Mouse (Mus musculus): ENCODE data around the gene Glrp1.
A peak's percentile ranks its signal among the peaks of the same experiment; 100 is the strongest.

The Glrp1 gene

DNA sequence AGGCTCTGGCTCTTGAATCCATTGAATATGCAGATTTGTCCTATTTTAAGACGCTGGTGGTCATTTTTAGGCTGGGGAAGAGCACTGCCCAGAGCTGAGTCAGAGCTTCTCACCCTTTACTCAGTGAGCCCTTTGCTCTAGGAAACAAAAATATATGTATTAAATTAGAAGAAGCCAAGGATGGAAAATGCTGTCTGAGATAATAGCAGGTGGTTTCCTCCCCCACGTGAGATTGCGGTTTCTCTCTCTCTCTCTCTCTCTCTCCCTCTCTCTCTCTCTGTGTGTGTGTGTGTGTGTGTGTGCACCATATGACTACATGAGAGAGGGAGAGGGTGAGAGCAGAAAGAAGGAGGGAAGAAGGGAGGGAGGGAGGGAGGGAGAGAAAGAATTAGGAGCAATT is 12.5 kb downstream of the Glrp1 start:
- DNase-seq (ENCODE audit: extremely low spot score, low spot score), result no peak

DNA sequence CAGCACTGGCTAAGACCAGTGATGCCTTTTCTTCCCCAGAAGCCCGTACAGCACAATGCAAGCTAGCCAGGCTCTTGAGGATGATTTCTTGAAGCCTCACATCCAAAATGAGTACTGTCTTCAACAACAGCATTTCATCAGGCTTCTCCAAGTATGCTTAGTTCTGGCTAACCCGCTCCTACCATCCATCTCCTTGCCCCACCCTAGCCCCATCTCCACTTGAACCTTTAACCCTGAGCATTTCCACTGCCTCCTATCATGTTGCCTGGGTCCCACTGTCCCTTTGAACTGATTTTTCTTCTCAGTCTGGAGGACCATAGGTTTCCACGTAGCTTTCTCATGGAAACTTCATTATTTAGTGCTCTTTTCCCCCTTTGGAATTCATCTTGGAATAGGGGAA is 17.5 kb downstream of the Glrp1 start:
- DNase-seq (ENCODE audit: extremely low spot score, low spot score), result no peak

DNA sequence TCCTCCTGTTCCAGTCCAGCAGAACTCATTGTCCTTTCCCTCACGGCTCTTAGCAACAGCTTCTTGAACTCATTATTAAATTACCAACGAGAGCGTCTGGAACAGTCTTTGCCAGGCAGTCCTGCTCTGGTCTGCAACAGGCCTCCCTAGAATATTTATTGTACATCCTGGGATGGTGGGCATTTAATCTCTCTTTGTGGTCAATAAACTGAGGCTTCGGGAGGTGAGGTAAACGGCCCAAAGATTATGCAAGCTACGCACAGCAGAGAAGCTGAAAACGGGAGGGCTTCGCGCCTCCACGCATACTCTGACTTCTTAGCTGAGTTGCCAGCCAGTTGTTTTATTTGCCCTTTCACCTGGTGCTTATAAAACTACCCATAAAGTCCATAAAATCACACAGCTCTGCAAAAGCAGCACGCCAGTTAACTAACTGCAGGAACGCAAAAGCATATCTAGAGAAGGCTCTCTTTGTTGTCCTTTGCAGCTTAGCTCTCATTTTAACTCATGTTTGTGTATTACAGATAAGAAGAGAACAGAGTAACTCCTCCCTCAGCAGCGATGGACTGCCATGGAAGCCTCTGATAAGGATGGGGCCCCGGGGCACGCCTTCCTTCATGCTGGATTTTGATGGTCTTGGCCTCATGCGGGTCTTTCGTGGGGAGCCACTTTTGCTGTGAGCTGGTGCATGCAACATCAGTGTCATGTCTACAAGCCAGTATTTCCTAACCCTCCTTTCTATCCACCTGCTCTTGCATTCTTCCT is 18.1 kb downstream of the Glrp1 start:
- DNase-seq (ENCODE audit: extremely low spot score, low spot score), result no peak

DNA sequence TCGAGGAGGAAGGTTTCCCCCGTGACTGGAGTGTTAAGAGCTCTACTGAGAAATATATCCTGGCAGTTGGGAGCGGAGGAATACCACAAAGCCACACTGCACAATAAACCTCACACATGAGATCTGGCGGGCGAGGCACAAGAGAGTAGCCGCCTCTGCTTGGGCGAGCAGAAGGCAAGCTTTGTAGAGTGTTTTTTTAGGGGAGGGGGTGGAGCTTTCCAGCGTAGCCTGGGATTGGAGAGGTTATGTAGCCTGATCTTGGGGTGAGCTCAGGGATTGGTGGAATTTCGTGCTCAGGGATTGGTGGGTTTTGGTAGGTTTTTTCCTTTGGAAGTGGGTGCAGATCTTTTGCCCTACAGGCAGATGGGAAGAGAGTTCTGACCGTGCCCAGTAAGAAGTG is 19.7 kb downstream of the Glrp1 start:
- no peak for DNase-seq (ENCODE audit: extremely low spot score, low spot score)

DNA sequence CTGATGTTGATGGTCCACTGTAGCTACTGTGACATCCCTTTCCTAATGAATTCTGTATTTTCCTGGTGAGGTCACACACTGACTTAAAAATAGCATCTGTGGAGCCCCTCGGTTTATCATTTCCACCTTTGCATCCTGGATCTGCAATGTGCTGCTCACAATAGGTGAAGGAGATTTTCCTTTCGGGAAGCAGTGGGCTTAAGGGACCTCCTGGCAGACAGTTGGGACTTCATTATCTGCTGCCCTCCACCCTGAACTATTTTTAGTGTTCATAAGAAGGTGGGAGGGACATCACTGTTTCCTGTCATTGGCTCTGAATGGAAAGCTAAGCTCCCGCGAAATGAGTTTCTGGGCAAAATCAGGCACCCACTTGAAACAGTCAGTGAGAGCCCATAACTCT is 20.9 kb downstream of the Glrp1 start:
- DNase-seq (ENCODE audit: extremely low spot score, low spot score), result no peak

DNA sequence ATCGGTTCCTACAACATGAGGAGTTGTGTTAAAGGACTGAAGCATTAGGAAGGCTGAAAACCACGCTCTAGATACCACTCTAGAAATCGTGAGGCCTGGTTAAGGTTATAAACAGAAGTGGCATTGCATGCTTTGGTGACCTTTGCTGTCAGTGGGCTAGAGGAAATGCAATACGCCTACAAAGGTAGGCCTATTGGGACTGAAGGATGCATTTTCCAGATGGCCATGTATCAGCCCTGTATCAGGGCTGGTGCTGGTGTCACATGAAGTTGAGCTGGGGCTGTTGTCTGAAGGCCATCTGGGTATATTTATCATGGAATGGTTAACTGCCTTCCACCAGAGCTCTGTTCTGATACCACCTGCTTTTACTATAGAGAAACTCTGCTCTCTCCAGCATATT is 23.5 kb downstream of the Glrp1 start:
- no peak for DNase-seq (ENCODE audit: extremely low spot score, low spot score)

DNA sequence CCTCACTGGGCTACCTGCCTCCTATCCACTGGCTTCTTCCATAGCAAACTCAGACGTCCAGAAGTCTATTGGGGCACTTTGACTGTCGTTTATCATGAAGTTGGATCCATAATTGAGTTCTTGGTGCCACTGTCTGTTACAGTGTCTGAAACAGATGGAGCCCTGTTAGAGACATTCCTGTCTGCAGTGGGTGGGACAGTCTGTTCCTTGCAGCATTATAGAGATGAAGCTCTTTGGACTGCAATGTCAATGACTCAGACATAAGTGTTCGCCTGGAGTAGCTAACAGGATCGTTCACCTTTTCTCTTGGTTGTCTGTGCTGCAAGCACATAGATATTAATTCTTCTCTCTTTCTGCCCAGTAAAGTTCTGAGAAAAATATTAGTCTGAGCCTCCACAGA is 25.8 kb downstream of the Glrp1 start:
- no peak for DNase-seq (ENCODE audit: extremely low spot score, low spot score)

DNA sequence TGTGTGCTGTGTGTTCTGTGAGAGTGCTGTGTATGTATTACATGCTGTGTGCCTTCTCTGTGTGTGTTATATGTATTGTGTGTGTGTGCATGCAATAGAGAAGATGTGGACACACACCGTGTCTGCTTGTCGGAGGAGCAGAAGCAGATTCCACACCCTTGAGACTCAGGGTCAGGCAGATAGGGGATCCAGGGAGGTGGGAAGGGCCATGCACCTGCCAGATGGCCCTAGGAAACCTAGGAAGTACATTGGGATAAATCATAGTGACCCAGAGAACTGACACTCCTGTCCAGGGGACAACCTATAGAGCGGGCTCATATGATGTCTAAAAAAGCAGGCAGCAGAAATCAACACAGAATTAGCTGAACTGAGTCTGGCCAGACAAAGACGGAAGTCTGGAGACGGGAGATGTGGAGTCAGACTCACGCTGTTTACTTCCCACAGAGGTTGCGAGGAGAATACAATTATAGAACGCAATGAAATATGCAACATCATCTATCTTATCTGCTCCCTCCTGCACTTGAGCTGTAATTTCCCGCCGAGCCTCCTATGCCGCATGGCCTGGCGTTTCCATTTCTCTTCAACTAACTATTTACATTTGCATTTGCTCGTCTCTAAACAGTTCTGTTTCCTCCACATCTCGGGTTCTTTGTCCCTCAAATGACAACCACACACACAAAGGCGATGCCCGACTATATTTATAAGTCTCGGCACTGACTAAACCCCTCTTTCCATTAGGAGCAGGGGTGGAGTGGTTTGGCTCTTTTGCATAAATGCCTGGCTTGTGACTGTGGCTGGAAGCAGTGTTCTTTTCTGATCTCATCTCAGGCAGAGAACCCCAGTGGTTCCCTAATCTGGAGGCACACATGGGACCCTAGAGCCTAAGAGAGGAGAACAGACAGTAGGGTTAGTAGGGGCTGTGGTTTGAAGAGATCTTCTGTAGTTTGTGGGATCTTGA is 27.4 kb downstream of the Glrp1 start:
- no peak for DNase-seq (ENCODE audit: extremely low spot score, low spot score)

DNA sequence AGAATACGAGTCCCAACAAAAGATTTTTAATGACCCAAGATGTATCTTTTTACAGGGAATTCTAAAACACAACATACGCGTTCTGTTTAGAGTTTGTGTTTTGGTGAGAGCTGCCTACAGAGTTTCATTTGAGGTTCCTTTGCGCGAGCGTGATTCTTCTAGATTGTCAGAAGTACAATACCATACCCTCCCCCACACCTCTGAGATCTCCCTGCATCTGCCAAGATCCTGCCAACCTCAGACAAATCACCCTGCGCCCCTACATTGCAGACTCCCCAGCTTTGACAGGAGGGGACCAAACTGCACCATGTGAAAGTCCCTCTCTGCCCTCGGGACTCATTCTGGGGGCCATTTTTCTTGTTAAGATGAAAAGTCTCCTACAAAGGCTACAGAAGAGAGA is 29.3 kb downstream of the Glrp1 start:
- DNase-seq (ENCODE audit: extremely low spot score, low spot score), result no peak

DNA sequence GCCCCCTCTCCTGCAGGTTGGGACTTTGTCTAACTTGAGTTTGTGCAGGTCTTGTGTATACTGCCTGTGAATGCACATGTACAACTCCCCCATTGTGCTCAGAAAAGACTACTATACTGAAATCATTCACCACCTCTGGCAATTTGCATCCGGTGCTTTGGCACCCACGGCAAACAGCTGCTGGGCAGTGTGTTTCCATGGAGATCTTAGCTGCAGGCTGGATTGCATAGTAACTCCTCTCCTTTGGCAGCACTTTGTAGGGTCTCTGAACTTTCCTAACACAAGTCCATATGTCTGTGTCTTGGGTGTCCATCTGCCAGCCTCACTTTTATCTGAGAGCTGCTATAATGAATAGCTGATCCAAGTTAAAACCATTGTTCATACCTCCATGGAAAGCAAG is 31.7 kb downstream of the Glrp1 start:
- no peak for DNase-seq (ENCODE audit: extremely low spot score, low spot score)

DNA sequence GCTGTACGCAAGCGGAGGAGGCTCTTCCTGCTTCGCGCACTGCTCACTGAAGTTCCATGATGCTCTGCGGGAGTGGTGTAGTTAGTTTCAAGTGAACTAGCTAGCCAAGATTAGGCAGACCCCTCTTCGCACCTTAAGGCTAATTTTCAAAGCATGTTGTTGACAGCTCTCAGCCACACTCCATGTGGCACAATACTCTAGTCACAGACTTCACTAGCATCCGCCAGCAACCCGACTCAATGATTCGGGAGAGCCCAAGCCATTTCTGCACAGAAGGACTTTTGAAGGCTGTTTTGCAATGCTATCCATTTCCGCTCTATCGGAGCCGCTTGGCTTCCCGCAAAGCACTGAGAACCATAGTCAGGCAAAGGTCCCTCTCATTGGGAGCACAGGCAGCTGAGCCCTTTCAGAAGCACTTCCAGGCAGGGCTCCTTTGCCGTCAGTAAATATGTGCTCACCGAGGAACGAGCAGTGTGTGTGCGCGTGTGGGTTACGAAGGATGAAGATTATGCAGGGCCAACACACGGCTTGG is 33.2 kb downstream of the Glrp1 start:
- no peak for DNase-seq (ENCODE audit: extremely low spot score, low spot score)

DNA sequence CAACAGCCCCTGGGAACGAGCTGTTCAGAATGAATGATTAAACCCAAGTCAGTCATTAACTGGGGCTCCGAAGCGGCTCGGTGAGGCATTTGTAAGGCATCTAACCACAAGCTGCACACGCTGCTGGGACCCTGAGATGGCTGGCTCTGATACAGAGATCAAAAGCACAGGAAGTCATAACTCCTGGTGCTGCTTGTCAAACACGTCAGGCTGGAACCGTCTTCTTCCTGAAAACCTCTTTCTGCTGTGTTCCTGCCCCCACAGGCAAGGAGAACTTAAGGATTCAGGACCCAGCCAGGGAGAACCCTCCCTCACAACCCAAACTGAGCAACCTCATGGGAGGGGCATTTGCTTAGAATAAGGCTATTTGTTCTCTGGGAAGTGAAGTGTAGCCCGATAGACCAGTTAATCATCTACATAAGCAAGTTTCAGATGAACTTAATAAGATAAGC is 34.3 kb downstream of the Glrp1 start:
- peak; percentile 53 for DNase-seq (ENCODE audit: extremely low spot score, low spot score)

DNA sequence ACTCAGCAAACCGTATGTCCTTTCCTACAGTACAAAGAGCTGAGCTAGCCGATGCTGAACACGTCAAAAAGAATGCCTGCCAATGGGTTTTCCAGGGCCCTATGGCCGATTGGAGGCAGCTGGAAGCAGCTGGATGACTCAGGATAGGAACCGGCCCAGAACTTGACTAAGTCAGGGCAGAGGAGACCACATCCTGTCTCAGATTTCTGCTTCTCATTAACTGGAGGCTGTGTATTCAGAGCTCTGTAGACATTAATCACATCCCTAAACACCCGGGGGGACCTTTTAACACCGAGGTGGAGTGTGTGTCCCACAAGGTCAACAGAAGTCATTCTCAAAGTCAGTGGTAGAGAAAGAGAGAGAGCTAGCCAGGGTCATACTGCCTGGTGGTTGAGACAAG is 35.3 kb downstream of the Glrp1 start:
- DNase-seq (ENCODE audit: extremely low spot score, low spot score), result peak; percentile 54

DNA sequence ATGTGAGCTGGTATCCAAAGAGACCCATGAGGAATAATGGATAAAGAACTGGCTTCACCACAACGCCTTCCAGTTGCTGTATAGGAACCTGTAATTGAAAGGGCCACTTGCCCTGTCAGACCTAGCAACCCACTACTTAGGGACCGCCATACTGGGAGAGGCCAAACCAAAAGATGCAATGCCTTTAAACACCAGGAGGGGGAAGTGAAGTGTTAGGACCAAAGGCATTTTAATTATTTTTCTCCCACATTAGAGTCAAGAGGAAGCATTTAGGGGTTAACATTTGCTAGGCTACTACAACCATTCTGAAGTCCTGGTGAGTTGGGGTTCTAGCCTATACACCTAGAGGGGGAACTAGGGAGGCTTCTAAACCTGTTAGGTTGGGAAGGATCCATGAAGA is 36.0 kb downstream of the Glrp1 start:
- no peak for DNase-seq (ENCODE audit: extremely low spot score, low spot score)

DNA sequence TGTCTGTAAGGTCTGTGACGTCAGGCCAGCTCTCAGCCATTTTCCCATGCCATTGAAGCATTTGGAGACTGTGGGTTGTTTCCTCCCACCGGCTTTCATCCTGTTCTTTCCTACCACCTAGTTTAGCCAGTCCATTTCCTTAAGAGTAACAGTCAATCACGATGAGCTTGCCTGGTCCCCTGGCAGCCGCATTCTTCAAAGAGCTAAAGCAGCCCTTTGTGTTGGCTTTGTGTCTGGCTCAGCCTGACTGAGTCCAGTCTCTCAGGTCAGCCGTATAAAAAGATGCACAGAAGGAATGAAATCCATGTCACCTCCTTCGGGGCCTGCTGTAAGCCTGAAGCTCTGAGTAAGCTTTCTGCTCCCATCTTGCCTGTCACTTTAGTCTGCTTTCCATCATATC is 37.6 kb downstream of the Glrp1 start:
- DNase-seq (ENCODE audit: extremely low spot score, low spot score), result no peak

DNA sequence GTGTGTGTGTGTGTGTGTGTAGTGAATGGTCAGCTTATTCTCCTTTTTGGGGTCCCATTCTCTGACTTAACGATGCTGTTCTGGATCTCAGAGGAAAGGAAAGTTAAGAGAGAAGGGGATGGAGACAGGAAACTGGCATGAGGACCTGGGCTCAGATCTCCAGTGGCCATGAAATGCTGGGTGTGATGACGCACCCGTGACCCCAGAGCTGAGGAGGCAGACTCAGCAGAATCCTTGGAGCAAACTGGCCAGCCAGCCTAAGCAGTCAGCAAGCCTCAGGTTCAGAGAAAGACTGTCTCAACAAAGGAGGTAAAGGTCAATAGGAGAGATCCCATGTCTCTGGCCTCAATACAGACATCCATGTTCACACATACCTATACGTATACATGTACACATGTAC is 40.1 kb downstream of the Glrp1 start:
- no peak for DNase-seq (ENCODE audit: extremely low spot score, low spot score)

DNA sequence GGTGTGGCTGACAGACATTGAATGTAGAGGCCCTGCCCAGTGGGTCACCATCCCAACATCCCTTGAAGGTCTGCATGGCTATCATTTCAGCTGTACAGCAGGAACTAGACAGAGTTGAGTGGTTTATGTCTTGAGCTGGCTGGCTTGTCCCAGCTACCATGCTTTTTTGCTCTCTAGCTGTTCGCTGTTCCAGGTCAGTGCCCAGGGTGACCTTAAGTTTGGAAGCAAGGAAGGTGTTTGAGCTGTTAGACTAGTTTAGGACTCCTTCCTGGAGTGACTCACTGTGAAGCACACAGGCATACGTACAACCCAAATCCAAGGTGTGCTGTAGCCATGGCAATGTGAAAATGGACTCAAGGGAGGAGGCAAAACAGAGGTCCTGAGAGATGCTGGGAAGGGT is 41.5 kb downstream of the Glrp1 start:
- no peak for DNase-seq (ENCODE audit: extremely low spot score, low spot score)

DNA sequence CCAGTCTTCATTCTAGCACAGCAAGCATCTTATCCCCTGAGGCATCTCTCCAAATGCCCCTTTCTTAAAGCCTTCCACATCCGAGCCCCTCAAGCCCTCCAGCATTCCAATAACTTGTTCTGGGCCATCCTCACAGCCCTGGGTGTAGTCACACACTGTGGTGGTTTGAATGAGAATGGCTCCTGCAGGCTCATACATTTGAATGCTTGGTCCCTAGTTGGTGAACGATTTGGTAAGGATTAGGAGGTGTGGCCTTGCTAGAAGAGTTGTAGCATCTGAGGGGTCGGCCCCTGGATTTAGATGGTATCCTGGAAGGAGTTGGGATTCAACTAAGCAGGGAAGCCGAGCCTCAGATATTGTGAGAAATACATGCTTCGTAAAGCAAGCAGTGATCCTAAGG is 42.0 kb downstream of the Glrp1 start:
- no peak for DNase-seq (ENCODE audit: extremely low spot score, low spot score)

DNA sequence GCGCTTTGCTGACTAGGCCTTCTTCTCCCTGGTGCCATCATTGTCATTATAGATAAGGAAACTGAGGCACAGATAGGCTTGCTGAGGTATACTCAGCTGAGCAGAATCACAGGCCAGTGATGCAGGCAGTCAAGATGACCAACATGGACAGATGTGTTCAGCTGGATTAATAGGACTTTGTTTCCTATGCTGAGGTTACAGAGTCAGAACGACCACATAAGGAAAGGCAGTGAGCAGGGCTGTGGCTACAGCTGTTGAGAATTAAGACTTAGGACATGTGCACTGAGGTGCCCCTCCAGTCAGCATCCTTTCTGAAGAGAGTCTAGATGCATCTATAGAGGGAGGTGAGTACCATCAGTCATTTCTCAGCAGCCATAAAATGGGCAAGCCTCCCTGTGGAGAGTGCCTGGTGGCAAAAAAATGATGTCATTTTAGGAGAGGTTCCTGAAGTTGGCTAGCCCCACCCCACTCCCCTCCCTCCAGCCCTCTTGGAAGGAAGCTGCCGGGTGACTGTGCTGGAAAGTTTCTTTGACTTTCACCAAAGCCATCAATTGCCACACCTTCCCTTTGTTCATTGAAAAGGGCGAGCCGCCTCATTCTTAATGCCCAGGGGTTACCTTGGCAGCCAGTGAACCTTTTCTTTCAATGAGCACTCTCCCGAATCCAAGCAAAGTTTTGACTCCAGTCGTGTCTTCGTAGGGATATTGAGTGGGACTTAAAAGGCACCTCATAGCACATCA is 43.4 kb downstream of the Glrp1 start:
- DNase-seq (ENCODE audit: extremely low spot score, low spot score), result no peak

DNA sequence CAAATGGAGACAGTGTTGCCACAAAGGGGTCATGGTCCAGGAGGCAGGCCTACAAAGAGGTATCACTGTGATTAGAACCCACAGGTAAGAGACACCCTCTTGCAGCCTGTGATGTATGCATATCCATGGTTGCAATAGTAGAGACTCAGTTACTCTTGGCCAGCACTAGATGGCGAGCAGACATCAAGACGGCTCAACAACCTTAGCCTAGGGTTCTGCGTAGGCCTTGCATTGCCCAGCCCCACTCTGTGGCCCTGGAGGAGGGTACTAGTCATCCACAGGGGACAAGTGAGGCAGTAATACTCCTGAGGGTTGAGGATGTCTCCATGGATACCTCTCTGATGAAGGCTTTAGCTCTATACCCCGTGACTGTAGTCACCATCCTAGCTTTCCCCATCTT is 44.1 kb downstream of the Glrp1 start:
- no peak for DNase-seq (ENCODE audit: extremely low spot score, low spot score)

DNA sequence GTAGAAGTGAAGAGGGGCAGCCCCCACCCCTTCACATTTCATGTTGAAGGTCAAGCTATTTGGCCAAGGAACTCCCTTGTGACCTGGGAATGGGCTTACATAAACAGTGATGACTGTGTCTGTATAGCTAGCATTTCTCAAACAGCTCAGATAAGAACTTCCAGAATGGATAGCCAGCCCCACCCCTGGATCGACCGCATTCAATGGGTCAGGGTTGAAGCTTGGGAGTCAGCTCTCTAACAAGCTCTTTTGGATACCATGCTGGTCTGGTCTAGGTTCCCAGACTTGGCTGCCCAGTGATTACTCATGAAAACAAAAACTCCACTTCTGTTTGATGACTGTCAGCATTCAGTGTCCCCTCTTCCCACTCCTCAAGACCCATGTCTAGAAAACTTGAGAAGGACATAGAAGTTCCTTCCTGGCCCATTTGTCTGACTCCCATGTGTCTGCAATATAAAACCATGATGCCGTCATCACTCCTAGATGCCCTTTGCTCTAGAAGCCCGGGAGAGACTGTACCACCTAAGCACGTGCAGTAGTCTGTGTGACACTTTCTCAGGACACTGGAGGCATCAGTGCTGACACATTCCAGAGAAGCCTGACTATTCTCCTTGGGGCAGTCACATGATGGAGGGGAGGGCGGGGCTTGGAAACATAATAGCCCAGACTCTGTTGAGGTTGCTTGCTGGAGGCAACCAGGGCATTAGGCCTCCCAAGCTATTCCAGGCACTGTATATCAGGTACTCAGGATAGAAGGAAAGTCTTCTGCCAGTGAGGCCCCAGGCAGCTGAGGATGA is 45.6 kb downstream of the Glrp1 start:
- no peak for DNase-seq (ENCODE audit: extremely low spot score, low spot score)
